Mouse (Mus musculus) thymus, adult 2 months (tissue): ENCODE measurements at regions not wholly inside any gene's neighbourhood (a gene's known extent, or its start where the extent isn't known, plus 50 kb on each side); places are given as distances from the start of the nearest gene placed in this dataset.

Experiments
- DNase-seq: peaks from one replicate; pipeline ENCODE4 v3.0.0; 2021
- H3K27ac ChIP-seq: fragments of 200-500 bp; 2 replicates; pipeline ENCODE4 v1.5.1; 2012; ENCODE audit warnings: low read length, control low read depth; ENCODE audit not compliant: control insufficient read depth, insufficient read depth
- H3K27me3 ChIP-seq: fragments of 200-500 bp; 2 replicates; pipeline ENCODE4 v1.6.1; 2012; ENCODE audit warnings: mild to moderate bottlenecking, low read length, moderate library complexity, mixed read lengths; ENCODE audit not compliant: control insufficient read depth, insufficient read depth
- H3K36me3 ChIP-seq: fragments of 200-500 bp; 2 replicates; pipeline ENCODE4 v1.6.1; 2012; ENCODE audit warnings: mild to moderate bottlenecking, low read length, moderate library complexity; ENCODE audit not compliant: control insufficient read depth, insufficient read depth
- H3K4me1 ChIP-seq: fragments of 200-500 bp; replicated peaks from 2 replicates; pipeline ENCODE4 v1.6.1; 2012; ENCODE audit warnings: low read length; ENCODE audit not compliant: control insufficient read depth, insufficient read depth
- H3K4me3 ChIP-seq: fragments of 200-500 bp; 2 replicates; pipeline ENCODE4 v1.5.1; 2012; ENCODE audit warnings: mild to moderate bottlenecking, low read length, control low read depth, moderate library complexity; ENCODE audit not compliant: control insufficient read depth, insufficient read depth
- CTCF ChIP-seq: fragments of 200-500 bp; IDR thresholded peaks from 2 replicates; pipeline ENCODE4 v1.5.1; 2012; ENCODE audit warnings: mild to moderate bottlenecking, control low read depth, low read length, moderate library complexity, borderline replicate concordance; ENCODE audit not compliant: control insufficient read depth, poor library complexity, insufficient read depth; ENCODE audit errors: extremely low read depth
- POLR2A ChIP-seq: fragments of 200-500 bp; IDR thresholded peaks from 2 replicates; pipeline ENCODE4 v1.6.1; 2012; ENCODE audit warnings: mild to moderate bottlenecking, low read length, control low read depth, moderate library complexity; ENCODE audit not compliant: control insufficient read depth, poor library complexity, insufficient read depth; ENCODE audit errors: extremely low read depth
- WGBS: fragments of 180-500 bp; shearing (Covaris S2); methylation state at CpG from one replicate; pipeline ENCODE4 v1.1.7; 2018; 5-methylcytosine and 5-hydroxymethylcytosine counted together

DNA sequence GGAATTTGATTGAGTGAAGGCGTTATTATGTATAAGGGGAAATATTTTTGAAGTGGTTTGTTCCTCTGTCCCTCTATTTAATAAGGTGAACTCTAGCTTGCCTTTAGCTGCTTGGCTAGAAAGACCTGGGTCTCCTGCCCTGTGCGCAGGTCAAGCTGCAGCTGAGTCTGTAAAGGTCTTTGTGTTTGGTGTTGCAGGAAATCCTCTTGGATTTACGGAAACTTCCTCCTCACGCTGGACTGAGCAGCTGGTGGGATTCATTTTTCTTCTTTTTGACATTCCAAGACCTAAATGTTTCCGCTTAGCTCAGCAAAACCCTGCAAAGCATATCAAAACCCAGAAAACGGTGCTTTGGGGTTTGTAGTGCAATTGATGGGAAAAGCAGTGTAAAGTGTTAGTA is 402.2 kb upstream of the Mmadhc start:
- H3K4me3 ChIP-seq, result no peak overlapping the region
- no peak overlapping the region for H3K27ac ChIP-seq
- no peaks in the 10 kb centered on the region for H3K4me1 ChIP-seq
- DNase-seq, result no peak
- H3K27me3 ChIP-seq, result no peaks in the 10 kb centered on the region
- 74% methylated on average over 6 of the region's 6 CpGs for WGBS
- no peak for TF ChIP-seq POLR2A
- no peak for TF ChIP-seq CTCF
- H3K36me3 ChIP-seq, result no peaks in the 10 kb centered on the region

- no peak for DNase-seq
- TF ChIP-seq CTCF (no peak), POLR2A (no peak)
- Histone ChIP-seq H3K36me3 (no peaks in the 10 kb centered on the region), H3K4me3 (no peak overlapping the region), H3K27ac (no peak overlapping the region), H3K27me3 (no peaks in the 10 kb centered on the region), H3K4me1 (no peaks in the 10 kb centered on the region)
These were observed 400.0 kb upstream of the Mmadhc start for GRCm38 (mm10) chr2:50696575-50696974.

GRCm38 (mm10) chr2:50694849-50695248 is 398.2 kb upstream of the Mmadhc start:
- Histone ChIP-seq H3K36me3 (no peaks in the 10 kb centered on the region), H3K4me1 (no peaks in the 10 kb centered on the region), H3K27me3 (no peaks in the 10 kb centered on the region), H3K27ac (no peak overlapping the region), H3K4me3 (no peak overlapping the region)
- 93% methylated on average over 2 of the region's 2 CpGs for WGBS
- no peak for TF ChIP-seq POLR2A
- TF ChIP-seq CTCF, result no peak
- DNase-seq, result no peak

GRCm38 (mm10) chr2:50693784-50694350 is 397.3 kb upstream of the Mmadhc start:
- Histone ChIP-seq H3K27ac (no peak overlapping the region), H3K36me3 (no peaks in the 10 kb centered on the region)
- 99% methylated on average over 7 of the region's 7 CpGs for WGBS

DNA sequence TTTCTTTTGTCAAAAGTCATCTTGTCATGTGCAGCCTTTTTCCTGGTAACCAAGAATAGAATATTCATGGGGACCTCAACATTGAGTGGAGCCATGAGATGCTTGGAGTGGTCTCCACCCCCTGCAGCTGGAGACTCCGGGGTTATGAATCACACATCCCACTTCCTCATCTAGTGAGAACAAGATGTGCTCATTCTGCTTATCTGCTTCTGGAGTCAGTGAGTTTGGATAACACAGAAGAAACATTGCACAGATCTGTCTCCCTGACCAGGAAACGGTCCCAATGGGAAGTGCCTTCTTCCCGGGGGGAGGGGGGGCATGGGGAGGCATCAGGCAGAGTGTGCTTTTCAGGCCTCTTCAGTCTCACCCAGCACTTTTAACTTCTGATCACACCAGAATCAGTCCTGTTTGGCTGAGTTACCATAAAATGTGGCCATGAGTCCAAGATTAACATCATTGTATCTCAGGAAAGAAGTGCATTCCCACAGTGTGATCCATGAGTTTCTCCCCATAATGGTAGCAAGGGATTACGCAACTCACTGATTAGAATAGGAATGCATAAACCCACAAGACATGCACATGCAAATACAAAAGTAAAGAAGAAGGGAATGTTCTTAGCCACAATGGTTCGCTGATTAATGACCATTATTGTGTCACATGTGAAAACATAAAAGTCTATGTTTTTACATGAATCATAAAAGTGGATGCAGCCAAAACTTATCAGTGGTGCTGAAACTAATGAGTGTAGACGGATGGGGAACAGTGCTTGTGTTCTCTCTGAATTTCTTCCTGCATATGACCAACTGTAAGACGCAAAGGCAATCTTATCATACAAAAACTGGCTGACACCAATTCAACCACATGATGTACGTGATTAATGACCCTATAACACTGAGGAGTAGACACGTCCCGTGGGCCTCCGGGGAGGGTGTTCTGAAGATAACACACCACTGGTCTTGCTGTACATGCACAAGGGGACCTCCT is 393.8 kb upstream of the Mmadhc start:
- Histone ChIP-seq H3K4me3 (no peak overlapping the region), H3K4me1 (no peaks in the 10 kb centered on the region), H3K27me3 (no peaks in the 10 kb centered on the region), H3K27ac (no peak overlapping the region), H3K36me3 (no peaks in the 10 kb centered on the region)
- WGBS, result 75% methylated on average over 11 of the region's 11 CpGs
- TF ChIP-seq POLR2A (no peak), CTCF (no peak)
- DNase-seq, result no peak

More at GRCm38 (mm10) chr2:50693784-50694350, 397.3 kb upstream of the Mmadhc start:
- H3K4me1 ChIP-seq, result no peaks in the 10 kb centered on the region
- DNase-seq, result no peak
- no peak for TF ChIP-seq CTCF
- H3K4me3 ChIP-seq, result no peak overlapping the region
- H3K27me3 ChIP-seq, result no peaks in the 10 kb centered on the region

GRCm38 (mm10) chr2:50687672-50688151 is 391.1 kb upstream of the Mmadhc start:
- Histone ChIP-seq H3K36me3 (no peaks in the 10 kb centered on the region), H3K4me1 (no peaks in the 10 kb centered on the region), H3K27me3 (no peaks in the 10 kb centered on the region), H3K27ac (no peak overlapping the region), H3K4me3 (no peak overlapping the region)
- TF ChIP-seq CTCF, result no peak
- no peak for TF ChIP-seq POLR2A
- 82% methylated on average over 10 of the region's 10 CpGs for WGBS
- no peak for DNase-seq
